Mouse (Mus musculus) CH12.LX (cell line): ENCODE results near the gene Msh5. TPM values are rescaled to one million over a fixed set of nuclear protein-coding genes. Genes with fewer than 3 reads are reported as not detected.

Experiments
- DNase-seq: peaks from one replicate; pipeline ENCODE4 v3.0.0-alpha.2; 2013; ENCODE audit errors: extremely low read depth
- H3K27ac ChIP-seq: 2 replicates; pipeline ENCODE4 v1.5.1; 2012; ENCODE audit warnings: low read depth, mild to moderate bottlenecking, control low read depth, moderate library complexity; ENCODE audit not compliant: insufficient read depth
- H3K27me3 ChIP-seq: replicated peaks from 2 replicates; pipeline ENCODE3; 2012; ENCODE audit warnings: inconsistent platforms
- H3K36me3 ChIP-seq, 2 experiments: replicated peaks in 1 of 2; 2 replicates each; pipeline versions ENCODE3 to v1.6.1; 2012; ENCODE audit warnings: inconsistent platforms in 1 of 2, low read length in 1 of 2, mild to moderate bottlenecking in 1 of 2, mixed read lengths in 1 of 2, moderate library complexity in 1 of 2; ENCODE audit not compliant: control insufficient read depth in 1 of 2, insufficient read depth in 1 of 2
- H3K4me1 ChIP-seq, 2 experiments: 2 replicates each; pipeline ENCODE4 v1.6.1; 2012; ENCODE audit warnings: inconsistent platforms in 1 of 2, moderate library complexity in 1 of 2; ENCODE audit not compliant: insufficient read depth in 2 of 2, control insufficient read depth in 1 of 2
- H3K4me2 ChIP-seq: 2 replicates; pipeline ENCODE4 v1.6.1; 2012; ENCODE audit warnings: low read depth, mild to moderate bottlenecking, control low read depth; ENCODE audit not compliant: poor library complexity, insufficient read depth, severe bottlenecking
- H3K4me3 ChIP-seq, 3 experiments: fragments of 150-350 bp in 1 of 3; sonication (generic) in 1 of 3; replicated peaks in 1 of 3; 2 replicates each; pipeline versions ENCODE3 to v1.5.1; 2011 to 2012; ENCODE audit warnings: low read depth in 2 of 3, low read length in 2 of 3, mild to moderate bottlenecking in 2 of 3, moderate library complexity in 2 of 3, control low read depth in 1 of 3, improper control_type of control experiment in 1 of 3, inconsistent platforms in 1 of 3, mixed read lengths in 1 of 3; ENCODE audit not compliant: poor library complexity in 1 of 3
- H3K79me2 ChIP-seq: replicated peaks from 2 replicates; pipeline ENCODE4 v1.6.1; 2012; ENCODE audit warnings: mild to moderate bottlenecking, moderate library complexity; ENCODE audit not compliant: control insufficient read depth, poor library complexity, insufficient read depth, severe bottlenecking; ENCODE audit errors: extremely low read depth
- H3K9ac ChIP-seq: 2 replicates; pipeline ENCODE4 v1.6.1; 2012; ENCODE audit warnings: low read depth, mild to moderate bottlenecking, control low read depth, moderate library complexity; ENCODE audit not compliant: insufficient read depth
- H3K9me3 ChIP-seq: replicated peaks from 2 replicates; pipeline ENCODE3; 2012; ENCODE audit warnings: low read length, inconsistent platforms, mixed read lengths
- ELF1 ChIP-seq: IDR thresholded peaks from 2 replicates; pipeline ENCODE4 v1.6.1; 2014; ENCODE audit warnings: low read depth, mild to moderate bottlenecking, inconsistent platforms, low read length, improper control_type of control experiment
- EP300 ChIP-seq: IDR thresholded peaks from 2 replicates; pipeline ENCODE4 v1.6.1; 2011; ENCODE audit warnings: low read length, improper control_type of control experiment
- ETS1 ChIP-seq: conservative IDR thresholded peaks from 2 replicates; pipeline ENCODE4 v1.6.1; 2012; ENCODE audit warnings: low read depth, mild to moderate bottlenecking, inconsistent platforms, low read length, improper control_type of control experiment, moderate library complexity
- KAT2A ChIP-seq: IDR thresholded peaks from 2 replicates; pipeline ENCODE4 v1.6.1; 2012; ENCODE audit warnings: low read length, improper control_type of control experiment, inconsistent platforms; ENCODE audit not compliant: insufficient replicate concordance
- MAX ChIP-seq: IDR thresholded peaks from 2 replicates; pipeline ENCODE4 v1.6.1; 2011; ENCODE audit warnings: low read length, improper control_type of control experiment
- MEF2A ChIP-seq: IDR thresholded peaks from 2 replicates; pipeline ENCODE4 v1.6.1; 2014; ENCODE audit warnings: low read depth, mild to moderate bottlenecking, inconsistent platforms, low read length, improper control_type of control experiment, borderline replicate concordance
- MYC ChIP-seq: IDR thresholded peaks from 2 replicates; pipeline ENCODE4 v1.6.1; 2011; ENCODE audit warnings: low read depth, mild to moderate bottlenecking, improper control_type of control experiment, low read length
- NELFE ChIP-seq: IDR thresholded peaks from 2 replicates; pipeline ENCODE4 v1.6.1; 2011; ENCODE audit warnings: low read depth, low read length, improper control_type of control experiment
- NRF1 ChIP-seq: IDR thresholded peaks from 2 replicates; pipeline ENCODE4 v1.6.1; 2014; ENCODE audit warnings: low read depth, mild to moderate bottlenecking, inconsistent platforms, low read length, improper control_type of control experiment, moderate library complexity
- PAX5 ChIP-seq: IDR thresholded peaks from 2 replicates; pipeline ENCODE4 v1.6.1; 2012; ENCODE audit warnings: low read length, inconsistent platforms, mixed read lengths
- RCOR1 ChIP-seq: conservative IDR thresholded peaks from 2 replicates; pipeline ENCODE4 v1.6.1; 2012; ENCODE audit warnings: low read depth, mild to moderate bottlenecking, inconsistent platforms, low read length, improper control_type of control experiment
- SIN3A ChIP-seq: IDR thresholded peaks from 2 replicates; pipeline ENCODE4 v1.6.1; 2012; ENCODE audit warnings: low read length, improper control_type of control experiment, inconsistent platforms
- SMC3 ChIP-seq: IDR thresholded peaks from 2 replicates; pipeline ENCODE4 v1.6.1; 2011; ENCODE audit warnings: low read depth, low read length, improper control_type of control experiment
- TCF12 ChIP-seq: IDR thresholded peaks from 2 replicates; pipeline ENCODE4 v1.6.1; 2014; ENCODE audit warnings: low read depth, mild to moderate bottlenecking, inconsistent platforms, low read length, improper control_type of control experiment
- USF2 ChIP-seq: conservative IDR thresholded peaks from 2 replicates; pipeline ENCODE4 v1.6.1; 2011; ENCODE audit warnings: low read depth, low read length, improper control_type of control experiment
- ZNF384 ChIP-seq: IDR thresholded peaks from 2 replicates; pipeline ENCODE4 v1.6.1; 2012; ENCODE audit warnings: low read depth, low read length, improper control_type of control experiment, inconsistent platforms
- dilution Hi-C: fragments of 300-500 bp; cut with MboI; formaldehyde crosslinking; loops from 2 replicates; pipeline ENCODE4 v1.14.3; 2020; ENCODE audit warnings: low sequenced_read_pairs; ENCODE audit not compliant: extremely low pct_unique_long_range_greater_than_20kb, extremely low pct_ligation_motif_present
- in situ Hi-C: fragments of 300-500 bp; cut with MboI; formaldehyde crosslinking; loops from 3 replicates; pipeline ENCODE4 v1.14.3; 2019; ENCODE audit warnings: low sequenced_read_pairs, low pct_ligation_motif_present, low pct_unique_long_range_greater_than_20kb, mixed read lengths
- polyA plus RNA-seq: library from polyadenylated mRNA; unstranded; fragments of >175 nt; gene quantifications from 2 replicates; pipeline ENCODE4 v1.2.1, GENCODE M21; 2012; ENCODE audit warnings: low read depth; ENCODE audit not compliant: insufficient read length
- total RNA-seq, 2 experiments: library from RNA; depleted of rRNA; stranded (reverse); fragments of 300-350 nt in 1 of 2; fragments of >200 nt in 1 of 2; gene quantifications; 2 replicates each; pipeline ENCODE4 v1.2.3; 2012 to 2014

Msh5 gene
- total and polyA plus RNA-seq, 3 experiments: 6.1 to 13.1 (median 10.6) TPM

- Histone ChIP-seq H3K9me3 (no peaks in the 10 kb centered on the region), H3K4me2 (no peak overlapping the region), H3K4me1 (peaks cover 0 to 2% of the 10 kb centered on the region in 2 experiments; a peak in 2 of 4 replicates), H3K27ac (no peak overlapping the region), H3K79me2 (no peaks in the 10 kb centered on the region), H3K36me3 (peaks cover 42 to 78% of the 10 kb centered on the region in 2 experiments), H3K27me3 (no peaks in the 10 kb centered on the region), H3K9ac (no peak overlapping the region), H3K4me3 (no peak overlapping the region)
- dilution Hi-C loops (no loop called here), in situ Hi-C loops (no loop called here)
- TF ChIP-seq MEF2A (no peak), MYC (no peak), SMC3 (no peak), ETS1 (no peak), NRF1 (no peak), MAX (no peak), TCF12 (no peak), NELFE (no peak), USF2 (no peak), PAX5 (no peak), ZNF384 (no peak)
- DNase-seq: no peak
Measured at GRCm38 (mm10) chr17:35061299-35061698, 14.8 kb upstream of the Msh5 start.

GRCm38 (mm10) chr17:35060737-35061297, 14.3 kb upstream of the Msh5 start:
- no peak for TF ChIP-seq RCOR1
- no peak for TF ChIP-seq USF2
- TF ChIP-seq ZNF384: no peak
- no peak for TF ChIP-seq KAT2A
- no peak for TF ChIP-seq SIN3A
- TF ChIP-seq EP300: no peak
- no peak for TF ChIP-seq TCF12
- TF ChIP-seq ELF1: no peak
- TF ChIP-seq SMC3: no peak
- no peak for TF ChIP-seq NRF1
- no peak overlapping the region for H3K4me3 ChIP-seq
- no peaks in the 10 kb centered on the region for H3K79me2 ChIP-seq
- dilution Hi-C loops (no loop called here), in situ Hi-C loops (no loop called here)
- DNase-seq: peak; percentile 14
- no peak overlapping the region for H3K9ac ChIP-seq
- H3K36me3 ChIP-seq: peaks cover 47 to 83% of the 10 kb centered on the region in 2 experiments
- no peak overlapping the region for H3K27ac ChIP-seq
- no peaks in the 10 kb centered on the region for H3K9me3 ChIP-seq
- H3K4me2 ChIP-seq: no peak overlapping the region
- no peaks in the 10 kb centered on the region for H3K27me3 ChIP-seq
- H3K4me1 ChIP-seq: peaks cover 2 to 4% of the 10 kb centered on the region in 2 experiments; a peak in 3 of 4 replicates
